Mouse (Mus musculus): ENCODE results near the gene Ier5.

DNA sequence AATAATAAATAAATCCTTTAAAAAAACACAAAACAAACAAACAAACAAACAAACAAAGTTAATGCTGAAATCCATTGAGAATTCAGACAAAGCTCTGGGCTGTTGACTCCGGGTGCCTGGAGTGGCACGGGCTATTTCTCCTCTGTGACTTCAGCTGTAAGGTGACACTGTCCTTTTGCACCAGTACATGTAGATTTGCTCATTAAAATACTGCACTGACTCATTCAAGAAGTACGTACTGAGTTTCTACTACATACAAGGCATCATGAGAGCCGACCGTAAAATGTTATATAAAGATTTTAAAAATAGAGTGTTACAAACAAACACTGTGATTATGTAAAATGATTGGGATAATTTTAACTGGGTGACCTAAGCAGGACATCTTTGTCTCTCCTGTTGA, 25.0 kb upstream of the Ier5 start:
- TF ChIP-seq CTCF (conservative IDR thresholded peaks at IDR 0.05; ENCODE audit: insufficient read depth, insufficient read length, low read depth, low read length) (no peak), POLR2A (IDR thresholded peaks at IDR 0.05; ENCODE audit: low read depth, low read length) (no peak)
